9 mouse cellular contexts compared by ENCODE assay signal in genomic region chr11:83445001-83445400, GRCm38 (mm10). TPM values are rescaled to one million over a fixed set of nuclear protein-coding genes. Genes with fewer than 3 reads are reported as not detected.
DNase-seq lines count a peak whose midpoint lies in the region; ATAC-seq and TF ChIP-seq lines count a peak whose summit lies in the region.
"Had no signal": no experiment of that assay in that cellular context is flagged by ENCODE, and none has a peak within 500 bp of the region (broad histone marks: within the 10 kb centered on the region; RNA-seq: fewer than 3 reads in every experiment).

No protein-coding gene starts in this region.

- 25% methylated on average over 19 of the region's 19 CpGs for WGBS in heart, embryonic 12.5 days
- whole genome bisulfite sequencing in hindbrain, embryonic 10.5 days, result 29% methylated on average over 19 of the region's 19 CpGs

- H3K27ac ChIP-seq in heart, embryonic 12.5 days (ENCODE audit: poor library complexity, severe bottlenecking), result no peak overlapping the region
- H3K27ac ChIP-seq in CH12.LX (ENCODE audit: insufficient read depth, low read depth), result no peak overlapping the region
- H3K27ac ChIP-seq in hindbrain, embryonic 10.5 days, result no peak overlapping the region

- peak overlapping the region; percentile 70 for H3K4me2 ChIP-seq in heart, embryonic 12.5 days
- H3K4me2 ChIP-seq in CH12.LX (ENCODE audit: insufficient read depth, low read depth, poor library complexity, severe bottlenecking), result no peak overlapping the region

- TF ChIP-seq RAD21 in CH12.LX (IDR thresholded peaks at IDR 0.05; ENCODE audit: low read depth, low read length), result no peak

- TF ChIP-seq EP300 in CH12.LX (IDR thresholded peaks at IDR 0.05; ENCODE audit: low read length), result no peak

- no peaks in the 10 kb centered on the region for H3K36me3 ChIP-seq in heart, embryonic 12.5 days
- no peaks in the 10 kb centered on the region for H3K36me3 ChIP-seq in CH12.LX (replicated peaks in 1 of 2; ENCODE audit: control insufficient read depth in 1 of 2, insufficient read depth in 1 of 2, low read length in 1 of 2)
- H3K36me3 ChIP-seq in hindbrain, embryonic 10.5 days, result no peaks in the 10 kb centered on the region

- ATAC-seq in heart, embryonic 12.5 days (ENCODE audit: insufficient number of reproducible peaks, low FRiP score), result no peak
- ATAC-seq in megakaryocyte progenitor cell, adult 5-6 weeks (replicated peaks; ENCODE audit: poor library complexity), result peak; percentile 9; the same call in 1 of the 2 replicates
- ATAC-seq in inflammation-experienced regulatory T-cells, adult 6 months, result no peak

- peaks cover 38% of the 10 kb centered on the region for H3K27me3 ChIP-seq in heart, embryonic 12.5 days (replicated peaks)
- H3K27me3 ChIP-seq in CH12.LX (replicated peaks), result peaks cover 69% of the 10 kb centered on the region
- peaks cover 70% of the 10 kb centered on the region for H3K27me3 ChIP-seq in hindbrain, embryonic 10.5 days (ENCODE audit: insufficient read depth, poor library complexity, severe bottlenecking)

- in situ Hi-C loops in CH12.LX (cut with MboI; ENCODE audit: low pct_ligation_motif_present, low pct_unique_long_range_greater_than_20kb, low sequenced_read_pairs), result loop anchor here (10.0 kb wide), 2 partner anchors 190 to 290 kb away; no protein-coding TSS in a partner anchor

- DNase-seq in heart, adult 18-20 months, result no peak
- DNase-seq in CH12.LX (ENCODE audit: extremely low read depth), result no peak
- DNase-seq in hindbrain, embryonic 10.5 days (ENCODE audit: low spot score), result no peak
- no peak for DNase-seq in urinary bladder, postnatal 4 days (ENCODE audit: low spot score in 2 of 2)
- no peak for DNase-seq in layer of hippocampus, postnatal 25 days (ENCODE audit: extremely low spot score in 1 of 2, low spot score in 1 of 2)

- peaks cover 78% of the 10 kb centered on the region for H3K4me1 ChIP-seq in heart, embryonic 12.5 days (replicated peaks)
- peaks cover 3 to 6% of the 10 kb centered on the region in 2 experiments for H3K4me1 ChIP-seq in CH12.LX (ENCODE audit: control insufficient read depth in 1 of 2, insufficient read depth in 2 of 2)
- peaks cover 75% of the 10 kb centered on the region for H3K4me1 ChIP-seq in hindbrain, embryonic 10.5 days (replicated peaks)

- H3K79me2 ChIP-seq in CH12.LX (replicated peaks; ENCODE audit: control insufficient read depth, extremely low read depth, insufficient read depth, poor library complexity, severe bottlenecking), result no peaks in the 10 kb centered on the region

- TF ChIP-seq CTCF in CH12.LX (conservative IDR thresholded peaks at IDR 0.05 in 1 of 2, IDR thresholded peaks at IDR 0.05 in 1 of 2; ENCODE audit: low read depth in 2 of 2, low read length in 2 of 2), result 0 out of 4 replicates have a peak, but pooled peaks of 1 of the 2 experiments have one; percentile 2

- TF ChIP-seq POLR2A in CH12.LX (IDR thresholded peaks at IDR 0.05; ENCODE audit: low read depth, low read length), result no peak

- peak overlapping the region; percentile 38 for H3K4me3 ChIP-seq in heart, embryonic 12.5 days
- peak overlapping the region in 1 of 3 experiments; percentile 0 for H3K4me3 ChIP-seq in CH12.LX (replicated peaks in 1 of 3; ENCODE audit: low read depth in 2 of 3, low read length in 2 of 3, poor library complexity in 1 of 3)
- H3K4me3 ChIP-seq in hindbrain, embryonic 10.5 days, result peak overlapping the region; percentile 27
- H3K4me3 ChIP-seq: myocyte had no signal

- dilution Hi-C loops in CH12.LX (cut with MboI; ENCODE audit: extremely low pct_ligation_motif_present, extremely low pct_unique_long_range_greater_than_20kb, low sequenced_read_pairs), result no loop called here

- H3K9me3 ChIP-seq in heart, embryonic 12.5 days (replicated peaks), result no peaks in the 10 kb centered on the region
- H3K9me3 ChIP-seq in CH12.LX (replicated peaks; ENCODE audit: low read length), result peaks cover 8% of the 10 kb centered on the region
- no peaks in the 10 kb centered on the region for H3K9me3 ChIP-seq in hindbrain, embryonic 10.5 days

- H3K9ac ChIP-seq in heart, embryonic 12.5 days, result peak overlapping the region; percentile 53; the same call in 1 of the 2 replicates
- no peak overlapping the region for H3K9ac ChIP-seq in CH12.LX (ENCODE audit: insufficient read depth, low read depth)

TF ChIP-seq in CH12.LX, 34 proteins besides CTCF, POLR2A, EP300 and RAD21 (continues in another document):
- no peak for TF ChIP-seq NELFE (IDR thresholded peaks at IDR 0.05; ENCODE audit: low read depth, low read length)
- no peak for TF ChIP-seq GABPA (IDR thresholded peaks at IDR 0.05; ENCODE audit: insufficient replicate concordance, low read depth, low read length)
- peak; percentile 27; the same call in 1 of the 2 replicates for TF ChIP-seq BHLHE40 (IDR thresholded peaks at IDR 0.05; ENCODE audit: low read depth, low read length)
- 0 out of 2 replicates have a peak, but pooled peaks have one; percentile 12 for TF ChIP-seq TCF12 (IDR thresholded peaks at IDR 0.05; ENCODE audit: low read depth, low read length)
- no peak for TF ChIP-seq MXI1 (IDR thresholded peaks at IDR 0.05; ENCODE audit: low read depth, low read length)
- TF ChIP-seq CHD2 (IDR thresholded peaks at IDR 0.05; ENCODE audit: low read length), result no peak
- TF ChIP-seq HCFC1 (IDR thresholded peaks at IDR 0.05; ENCODE audit: low read depth, low read length), result no peak
- TF ChIP-seq PAX5 (IDR thresholded peaks at IDR 0.05; ENCODE audit: low read length), result no peak
- no peak for TF ChIP-seq MAZ (IDR thresholded peaks at IDR 0.05; ENCODE audit: low read depth, low read length)
- TF ChIP-seq E2F4 (IDR thresholded peaks at IDR 0.05; ENCODE audit: insufficient replicate concordance, low read depth, low read length), result no peak

RNA-seq across cellular contexts. Expression of gene 1700020L24Rik, which starts 7.5 kb away (rescaled TPM):
- polyA plus RNA-seq in heart, embryonic 12.5 days (2016; fragmentation: Nextera tagmentation; extraction: Ambion mirVana), result 1.4 and 1.6 TPM in 2 replicates
- total RNA-seq in heart, adult 18-20 months (2021), result not detected
- 0.21 and 0.55 TPM in 2 replicates for total RNA-seq in CH12.LX (2012; rRNA removed)
- total RNA-seq in CH12.LX (2014; rRNA removed), result not detected in 2 replicates
- polyA plus RNA-seq in CH12.LX (2012; ENCODE audit: insufficient read length, low read depth), result 0.34 and 0.40 TPM in 2 replicates
- 0.97 TPM in 1 of 2 replicates, not detected in the other for polyA plus RNA-seq in hindbrain, embryonic 10.5 days (2016; fragmentation: Nextera tagmentation; extraction: Ambion mirVana)
- total RNA-seq in megakaryocyte progenitor cell, adult 5-6 weeks (2015), result 30.8 and 38.7 TPM in 2 replicates
- total RNA-seq in megakaryocyte progenitor cell, adult 5-6 weeks (2017), result 77.0 and 80.6 TPM in 2 replicates
- polyA plus RNA-seq in inflammation-experienced regulatory T-cells, adult 6 months (2017; shearing (Covaris generic)), result 1 to 10 TPM in 1 of 3 experiments, under 1 TPM in 1, not detected in 1; 0.48 to 1.6 TPM
- total RNA-seq in layer of hippocampus, postnatal 25 days (2021), result not detected

RNA-seq across cellular contexts. Expression of gene Gas2l2, which starts 15.7 kb away (rescaled TPM):
- 0.32 TPM in 1 of 2 replicates, not detected in the other for polyA plus RNA-seq in heart, embryonic 12.5 days (2016; fragmentation: Nextera tagmentation; extraction: Ambion mirVana)
- not detected for total RNA-seq in heart, adult 18-20 months (2021)
- total RNA-seq in CH12.LX (2012; rRNA removed) (not detected in 2 replicates), CH12.LX (2014; rRNA removed) (not detected in 2 replicates)
- not detected in 2 replicates for polyA plus RNA-seq in CH12.LX (2012; ENCODE audit: insufficient read length, low read depth)
- 0.27 and 0.39 TPM in 2 replicates for polyA plus RNA-seq in hindbrain, embryonic 10.5 days (2016; fragmentation: Nextera tagmentation; extraction: Ambion mirVana)
- 0.15 and 0.30 TPM in 2 replicates for total RNA-seq in megakaryocyte progenitor cell, adult 5-6 weeks (2015)
- 0.20 and 0.21 TPM in 2 replicates for total RNA-seq in megakaryocyte progenitor cell, adult 5-6 weeks (2017)
- polyA plus RNA-seq in inflammation-experienced regulatory T-cells, adult 6 months (2017; shearing (Covaris generic)), result not detected
- total RNA-seq in layer of hippocampus, postnatal 25 days (2021), result under 1 TPM; 0.20 to 0.26 TPM
- polyA plus RNA-seq: myocyte had no signal

RNA-seq across cellular contexts. Expression of gene Mmp28, which starts 17.9 kb away (rescaled TPM):
- 3.4 and 3.5 TPM in 2 replicates for polyA plus RNA-seq in heart, embryonic 12.5 days (2016; fragmentation: Nextera tagmentation; extraction: Ambion mirVana)
- total RNA-seq in heart, adult 18-20 months (2021), result 1 to 10 TPM; 3.0 to 4.7 TPM
- total RNA-seq in CH12.LX (2012; rRNA removed) (0.04 and 0.17 TPM in 2 replicates), CH12.LX (2014; rRNA removed) (not detected in 2 replicates)
- polyA plus RNA-seq in CH12.LX (2012; ENCODE audit: insufficient read length, low read depth), result not detected in 2 replicates
- polyA plus RNA-seq in hindbrain, embryonic 10.5 days (2016; fragmentation: Nextera tagmentation; extraction: Ambion mirVana), result 1.1 and 1.3 TPM in 2 replicates
- 4.7 and 7.2 TPM in 2 replicates for total RNA-seq in megakaryocyte progenitor cell, adult 5-6 weeks (2015)
- total RNA-seq in megakaryocyte progenitor cell, adult 5-6 weeks (2017), result 3.4 and 5.0 TPM in 2 replicates
- not detected for polyA plus RNA-seq in inflammation-experienced regulatory T-cells, adult 6 months (2017; shearing (Covaris generic))
- 1 to 10 TPM; 2.8 to 3.4 TPM for total RNA-seq in layer of hippocampus, postnatal 25 days (2021)

RNA-seq across cellular contexts. Expression of gene Taf15, which starts 27.9 kb away (rescaled TPM):
- 12.1 and 12.9 TPM in 2 replicates for polyA plus RNA-seq in heart, embryonic 12.5 days (2016; fragmentation: Nextera tagmentation; extraction: Ambion mirVana)
- 10 to 100 TPM; 34.2 to 41.5 TPM for total RNA-seq in heart, adult 18-20 months (2021)
- total RNA-seq in CH12.LX (2012; rRNA removed) (60.4 and 69.8 TPM in 2 replicates), CH12.LX (2014; rRNA removed) (38.8 and 39.5 TPM in 2 replicates)
- 367 and 488 TPM in 2 replicates for polyA plus RNA-seq in CH12.LX (2012; ENCODE audit: insufficient read length, low read depth)
- 9.2 and 11.3 TPM in 2 replicates for polyA plus RNA-seq in hindbrain, embryonic 10.5 days (2016; fragmentation: Nextera tagmentation; extraction: Ambion mirVana)
- total RNA-seq in megakaryocyte progenitor cell, adult 5-6 weeks (2015), result 68.8 and 73.2 TPM in 2 replicates
- total RNA-seq in megakaryocyte progenitor cell, adult 5-6 weeks (2017), result 25.2 and 49.7 TPM in 2 replicates
- polyA plus RNA-seq in inflammation-experienced regulatory T-cells, adult 6 months (2017; shearing (Covaris generic)), result 10 to 100 TPM; 17.8 to 20.6 (median 19.4) TPM
- 10 to 100 TPM; 61.7 to 80.3 TPM for total RNA-seq in layer of hippocampus, postnatal 25 days (2021)

RNA-seq across cellular contexts. Expression of gene Rasl10b, which starts 36.1 kb away (rescaled TPM):
- polyA plus RNA-seq in heart, embryonic 12.5 days (2016; fragmentation: Nextera tagmentation; extraction: Ambion mirVana), result 13.4 and 13.6 TPM in 2 replicates
- 10 to 100 TPM; 74.9 to 78.3 TPM for total RNA-seq in heart, adult 18-20 months (2021)
- total RNA-seq in CH12.LX (2012; rRNA removed) (0.21 and 0.42 TPM in 2 replicates), CH12.LX (2014; rRNA removed) (not detected in 2 replicates)
- polyA plus RNA-seq in CH12.LX (2012; ENCODE audit: insufficient read length, low read depth), result 0.08 TPM in 1 of 2 replicates, not detected in the other
- polyA plus RNA-seq in hindbrain, embryonic 10.5 days (2016; fragmentation: Nextera tagmentation; extraction: Ambion mirVana), result 4.3 and 11.1 TPM in 2 replicates
- not detected in 2 replicates for total RNA-seq in megakaryocyte progenitor cell, adult 5-6 weeks (2015)
- 0.14 TPM in 1 of 2 replicates, not detected in the other for total RNA-seq in megakaryocyte progenitor cell, adult 5-6 weeks (2017)
- not detected for polyA plus RNA-seq in inflammation-experienced regulatory T-cells, adult 6 months (2017; shearing (Covaris generic))
- 100 to 1,000 TPM; 222 to 242 TPM for total RNA-seq in layer of hippocampus, postnatal 25 days (2021)

Comparison
In these comparisons a context has a peak if more than half of its experiments do, and no peak if none do; other contexts are left out.
1. RNA of gene 1700020L24Rik, which starts 7.5 kb away (total RNA-seq): 30.8 to 80.6 TPM in megakaryocyte progenitor cell, adult 5-6 weeks; 0.21 to 0.55 TPM in CH12.LX, not detected in layer of hippocampus, postnatal 25 days and not detected in heart, adult 18-20 months; every median in the first group is over 10 times any median in the second.